Mouse (Mus musculus) erythroblast, embryonic 14.5 days (primary cell): ENCODE measurements around the gene Mlph. TPM values are rescaled to one million over a fixed set of nuclear protein-coding genes. Genes with fewer than 3 reads are reported as not detected.

ENCODE experiments used
- H3K27me3 ChIP-seq: 2 replicates; pipeline ENCODE4 v1.6.1; 2012; ENCODE audit warnings: inconsistent platforms; ENCODE audit not compliant: control insufficient read depth
- H3K36me3 ChIP-seq: 2 replicates; pipeline ENCODE4 v1.6.1; 2012; ENCODE audit warnings: mild to moderate bottlenecking, inconsistent platforms; ENCODE audit not compliant: control insufficient read depth
- H3K4me1 ChIP-seq: 2 replicates; pipeline ENCODE4 v1.6.1; 2012; ENCODE audit warnings: inconsistent platforms; ENCODE audit not compliant: control insufficient read depth
- H3K4me3 ChIP-seq: replicated peaks from 2 replicates; pipeline ENCODE3; 2012; ENCODE audit warnings: moderate library complexity, mild to moderate bottlenecking, inconsistent platforms
- H3K9me3 ChIP-seq: 2 replicates; pipeline ENCODE4 v1.6.1; 2012; ENCODE audit warnings: low read length, inconsistent platforms, mixed read lengths; ENCODE audit not compliant: control insufficient read depth
- GATA1 ChIP-seq: IDR thresholded peaks from 2 replicates; pipeline ENCODE4 v1.6.1; 2012; ENCODE audit warnings: low read length, inconsistent platforms, mixed read lengths
- TAL1 ChIP-seq: IDR thresholded peaks from 3 replicates; pipeline ENCODE4 v1.6.1; 2012; ENCODE audit warnings: low read length, inconsistent platforms, mixed read lengths
- polyA plus RNA-seq: library from polyadenylated mRNA; stranded (reverse); fragments of >175 nt; gene quantifications from 2 replicates; pipeline ENCODE4 v1.2.3, GENCODE M21; 2012

The Mlph gene
- polyA plus RNA-seq, 1 experiment: not detected

DNA sequence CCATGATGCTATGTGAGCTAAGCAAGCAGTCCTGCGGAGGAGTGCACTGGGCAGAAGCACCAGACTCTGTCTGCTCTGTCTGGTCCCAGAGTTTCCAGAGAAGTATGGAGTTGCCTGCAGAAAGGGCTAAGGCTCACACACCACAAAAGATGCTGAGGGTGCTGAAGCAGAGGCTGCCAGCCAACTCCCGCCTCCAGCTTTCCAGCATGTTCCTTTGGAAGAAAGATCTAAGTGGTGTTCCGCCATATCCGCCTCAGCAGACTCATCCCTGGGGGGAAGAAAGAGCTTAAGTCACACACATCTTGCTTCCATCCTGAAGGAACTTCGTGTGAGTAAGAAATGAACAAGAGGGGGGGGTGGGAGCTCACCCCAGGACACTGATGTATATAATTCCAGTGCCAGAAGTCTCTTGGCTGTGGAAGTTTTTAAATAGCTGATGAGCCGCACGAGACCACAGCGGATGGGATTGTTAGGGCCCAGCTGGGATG, 10.9 kb upstream of the Mlph start:
- H3K4me1 ChIP-seq: no peaks in the 10 kb centered on the region
- no peaks in the 10 kb centered on the region for H3K9me3 ChIP-seq
- no peaks in the 10 kb centered on the region for H3K27me3 ChIP-seq
- no peak for TF ChIP-seq TAL1
- TF ChIP-seq GATA1: no peak
- no peaks in the 10 kb centered on the region for H3K36me3 ChIP-seq
- H3K4me3 ChIP-seq: no peak overlapping the region

DNA sequence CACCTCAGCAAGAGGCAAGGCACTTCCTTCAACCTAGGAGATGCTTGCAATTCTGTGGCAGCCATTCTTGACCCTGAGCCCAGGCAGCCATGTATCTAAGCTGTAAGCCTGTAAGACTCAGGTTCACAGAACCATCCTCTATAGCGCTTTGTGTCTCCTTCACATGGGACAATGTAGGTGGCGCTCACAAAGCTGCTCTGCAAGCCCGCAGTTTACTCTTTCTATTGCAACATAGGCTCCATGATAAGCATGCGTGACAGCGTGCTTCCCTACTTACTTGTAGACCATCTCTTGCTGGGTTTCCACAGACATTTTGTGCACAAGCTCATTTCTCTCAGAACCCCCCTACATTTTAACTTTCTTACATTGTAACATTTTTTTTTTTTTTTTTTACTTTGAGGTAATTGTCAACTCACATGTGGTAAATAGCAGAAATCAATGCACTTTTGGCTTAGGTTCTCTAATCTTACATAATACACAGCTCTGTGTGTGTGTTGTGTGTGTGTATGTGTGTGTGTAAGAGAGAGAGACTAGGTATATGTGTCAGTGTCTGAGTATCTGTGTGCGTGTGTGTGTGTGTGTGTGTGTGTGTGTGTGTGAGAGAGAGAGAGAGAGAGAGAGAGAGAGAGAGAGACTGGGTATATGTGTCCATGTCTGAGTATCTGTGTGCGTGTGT, 10.0 kb upstream of the Mlph start:
- H3K27me3 ChIP-seq: no peaks in the 10 kb centered on the region

DNA sequence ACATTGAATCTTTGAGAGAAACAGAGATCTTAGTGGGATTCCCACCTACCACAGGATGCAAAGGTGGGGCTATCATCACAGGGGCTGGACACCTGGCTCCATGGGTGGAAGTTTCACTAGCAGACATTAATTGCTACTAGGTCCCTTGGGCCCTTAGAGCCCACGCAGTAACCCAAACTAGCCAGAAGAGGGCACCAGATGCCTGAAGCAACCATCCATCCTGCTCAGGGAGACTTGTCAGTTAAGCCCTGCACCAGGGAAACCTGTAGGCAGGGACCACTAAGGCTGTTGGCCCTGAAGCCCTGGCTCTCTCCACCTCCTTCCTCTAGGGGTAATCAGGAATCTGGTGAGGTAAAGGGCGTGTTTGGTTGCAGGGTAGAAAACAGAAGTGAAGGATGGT, 8.5 kb upstream of the Mlph start:
- H3K9me3 ChIP-seq: no peaks in the 10 kb centered on the region
- no peaks in the 10 kb centered on the region for H3K36me3 ChIP-seq
- H3K4me1 ChIP-seq: no peaks in the 10 kb centered on the region
- H3K4me3 ChIP-seq: no peak overlapping the region
- TF ChIP-seq TAL1 (no peak), GATA1 (no peak)
- H3K27me3 ChIP-seq: no peaks in the 10 kb centered on the region

More for the DNA sequence above, 10.0 kb upstream of the Mlph start:
- no peak for TF ChIP-seq GATA1
- TF ChIP-seq TAL1: no peak
- no peaks in the 10 kb centered on the region for H3K4me1 ChIP-seq
- no peak overlapping the region for H3K4me3 ChIP-seq
- H3K9me3 ChIP-seq: no peaks in the 10 kb centered on the region
- H3K36me3 ChIP-seq: no peaks in the 10 kb centered on the region

DNA sequence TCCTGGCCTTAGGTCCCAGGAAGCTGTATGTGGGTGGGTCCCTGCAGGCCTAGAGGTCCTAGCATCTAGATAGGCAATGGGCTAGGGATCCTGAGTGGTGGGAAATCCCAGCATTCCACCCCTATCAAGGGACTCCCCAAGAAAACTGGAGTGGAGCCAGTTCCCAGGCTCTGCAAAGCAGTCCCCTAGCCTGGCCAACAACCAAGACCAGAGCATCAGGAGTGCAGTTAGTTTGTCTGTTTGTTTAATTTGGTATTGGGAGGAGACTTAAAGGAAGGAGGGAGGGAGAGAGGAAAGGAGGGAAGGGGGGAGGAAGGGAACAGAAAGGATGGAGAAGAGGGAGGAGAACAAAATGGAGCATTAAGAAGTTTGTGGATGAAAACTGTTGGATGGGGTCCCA, 5.7 kb upstream of the Mlph start:
- no peak for TF ChIP-seq TAL1
- Histone ChIP-seq H3K4me3 (no peak overlapping the region), H3K36me3 (no peaks in the 10 kb centered on the region), H3K4me1 (no peaks in the 10 kb centered on the region), H3K27me3 (no peaks in the 10 kb centered on the region), H3K9me3 (no peaks in the 10 kb centered on the region)

DNA sequence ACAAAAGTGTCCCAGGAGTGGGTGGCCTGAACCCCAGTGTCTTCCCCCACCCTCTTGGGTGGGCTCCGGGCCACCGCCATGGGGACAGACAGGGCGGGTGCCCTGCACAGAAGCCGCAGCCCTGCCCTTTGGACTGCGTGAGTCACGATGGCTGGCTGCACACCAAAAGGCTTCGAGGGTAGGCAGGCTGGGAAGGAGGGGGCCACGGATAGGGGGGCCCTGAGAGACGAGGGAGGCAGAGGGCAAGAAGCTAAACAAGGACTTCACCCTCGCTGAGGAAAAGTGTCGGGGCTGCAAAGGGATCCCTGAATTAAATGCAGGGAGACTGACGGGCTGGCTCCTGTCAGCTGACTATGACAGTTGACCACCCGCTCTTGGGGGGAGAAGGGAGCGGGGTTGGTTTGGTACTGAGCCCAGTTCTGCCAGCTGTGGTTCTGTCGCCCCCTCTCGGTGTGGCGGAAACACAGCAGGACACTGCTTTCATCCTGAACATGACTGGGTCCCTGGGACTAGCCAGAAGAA, 5.2 kb upstream of the Mlph start:
- no peaks in the 10 kb centered on the region for H3K4me1 ChIP-seq
- TF ChIP-seq GATA1 (no peak), TAL1 (no peak)

DNA sequence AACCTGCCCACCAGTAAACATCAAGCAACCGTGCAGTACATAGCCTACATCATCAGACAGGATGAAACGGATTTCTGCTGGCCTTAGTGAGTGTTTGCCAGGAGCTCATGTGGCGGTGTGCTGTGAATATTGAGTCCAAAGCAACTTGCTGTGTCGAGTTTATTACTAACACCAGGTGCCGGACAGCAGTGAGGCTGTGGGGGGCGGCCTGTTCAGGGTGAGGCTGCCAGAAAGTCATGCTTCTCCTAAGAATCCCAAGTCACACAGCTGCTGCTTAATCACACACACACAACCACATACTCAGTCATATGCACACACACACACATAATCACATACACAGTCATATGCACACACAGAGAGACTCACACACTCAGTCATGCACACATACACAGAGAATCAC, 1.7 kb upstream of the Mlph start:
- Histone ChIP-seq H3K27me3 (peaks cover 7% of the 10 kb centered on the region), H3K4me3 (no peak overlapping the region), H3K4me1 (no peaks in the 10 kb centered on the region; the same call in 1 of the 2 replicates), H3K36me3 (no peaks in the 10 kb centered on the region), H3K9me3 (no peaks in the 10 kb centered on the region)
- TF ChIP-seq TAL1: no peak
- no peak for TF ChIP-seq GATA1

More for the DNA sequence above, 5.2 kb upstream of the Mlph start:
- H3K27me3 ChIP-seq: peaks cover 2% of the 10 kb centered on the region; the same call in 1 of the 2 replicates
- no peaks in the 10 kb centered on the region for H3K9me3 ChIP-seq
- no peaks in the 10 kb centered on the region for H3K36me3 ChIP-seq
- H3K4me3 ChIP-seq: no peak overlapping the region

DNA sequence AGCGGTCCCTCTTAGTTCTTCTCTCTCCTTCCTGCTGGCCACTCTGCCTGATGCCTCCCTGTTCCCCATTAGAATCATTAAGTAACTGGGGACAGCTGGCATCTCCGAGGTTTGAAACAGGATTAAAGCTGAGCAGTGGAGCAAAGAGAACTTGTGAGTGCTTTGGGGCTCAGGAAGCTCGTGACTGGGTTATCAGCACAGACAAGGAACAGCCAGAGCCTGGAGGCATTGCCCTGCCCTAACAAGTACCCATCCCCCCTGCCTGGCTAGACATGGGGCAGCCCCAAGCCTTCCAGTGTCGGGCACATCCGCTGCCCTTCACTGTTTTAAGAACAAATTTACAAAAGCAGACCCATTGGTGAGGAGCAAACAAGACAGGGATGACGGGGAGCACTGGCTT, 2.6 kb downstream of the Mlph start:
- Histone ChIP-seq H3K4me3 (no peak overlapping the region), H3K9me3 (peaks cover 4% of the 10 kb centered on the region), H3K27me3 (peaks cover 7% of the 10 kb centered on the region), H3K4me1 (no peaks in the 10 kb centered on the region; the same call in 1 of the 2 replicates), H3K36me3 (no peaks in the 10 kb centered on the region)
- TF ChIP-seq TAL1 (no peak), GATA1 (no peak)

DNA sequence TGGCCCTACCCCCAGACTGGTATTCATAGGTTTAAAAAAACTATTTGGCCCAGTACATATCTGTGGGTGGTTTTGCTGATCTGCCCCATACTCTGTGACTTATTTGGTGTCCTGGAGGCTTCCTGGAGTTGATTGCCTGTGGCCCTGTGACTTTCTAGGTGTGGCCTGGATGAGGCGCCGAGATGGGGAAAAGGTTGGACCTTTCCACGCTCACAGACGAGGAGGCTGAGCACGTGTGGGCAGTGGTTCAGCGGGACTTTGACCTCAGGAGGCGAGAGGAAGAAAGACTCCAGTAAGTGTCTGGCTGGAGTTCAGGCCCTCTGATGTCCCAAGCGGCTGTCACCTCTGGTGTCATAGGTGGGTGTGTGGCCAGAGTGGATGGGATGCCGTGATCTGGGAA, 6.8 kb downstream of the Mlph start:
- H3K4me3 ChIP-seq: no peak overlapping the region
- no peaks in the 10 kb centered on the region for H3K36me3 ChIP-seq
- no peaks in the 10 kb centered on the region; the same call in 1 of the 2 replicates for H3K27me3 ChIP-seq
- TF ChIP-seq TAL1: no peak
- TF ChIP-seq GATA1: no peak
- peaks cover 4% of the 10 kb centered on the region for H3K9me3 ChIP-seq
- H3K4me1 ChIP-seq: no peaks in the 10 kb centered on the region

DNA sequence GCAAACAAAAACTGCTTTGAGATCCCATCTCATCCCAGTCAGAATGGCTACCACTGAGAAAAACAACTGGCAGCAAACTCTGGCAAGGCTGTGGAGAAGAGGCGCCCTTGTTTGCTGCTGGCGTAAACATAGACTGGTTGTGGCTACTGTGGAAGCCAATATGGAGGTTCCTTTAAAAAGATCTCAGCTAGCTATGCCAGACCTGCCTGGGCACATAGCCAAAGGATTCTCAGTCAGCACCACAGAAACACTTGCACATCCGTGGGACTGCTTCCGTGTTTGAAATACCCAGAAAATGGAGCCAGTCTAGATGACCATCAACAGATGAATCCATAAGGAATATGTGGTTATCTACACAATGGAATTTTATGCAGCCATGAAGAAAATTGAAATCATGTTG, 11.1 kb downstream of the Mlph start:
- Histone ChIP-seq H3K9me3 (no peaks in the 10 kb centered on the region), H3K27me3 (peaks cover 14% of the 10 kb centered on the region), H3K36me3 (no peaks in the 10 kb centered on the region), H3K4me1 (no peaks in the 10 kb centered on the region), H3K4me3 (no peak overlapping the region)
- TF ChIP-seq GATA1 (no peak), TAL1 (no peak)
